Mouse (Mus musculus) layer of hippocampus, adult 9-11 months (tissue): ENCODE measurements around the gene Cfap299.

Experiments
- DNase-seq: peaks from one replicate; pipeline ENCODE4 v3.0.0; 2022

Cfap299 gene

GRCm38 (mm10) chr5:98834300-98834699 is 505.2 kb downstream of the Cfap299 start:
- no peak for DNase-seq

- DNase-seq: no peak
These were observed 513.7 kb downstream of the Cfap299 start for GRCm38 (mm10) chr5:98842600-98843310.

- no peak for DNase-seq
These were observed 515.6 kb downstream of the Cfap299 start for GRCm38 (mm10) chr5:98844664-98845063.
